Mouse (Mus musculus) lung, postnatal 0 days (tissue): Measurements from ENCODE around the gene Sorbs2.

ENCODE experiments used
- CTCF ChIP-seq: IDR thresholded peaks from 2 replicates; pipeline ENCODE4 v1.5.1; 2016; ENCODE audit warnings: antibody characterized with exemption, mild to moderate bottlenecking
- EP300 ChIP-seq: IDR thresholded peaks from 2 replicates; pipeline ENCODE4 v1.6.1; 2016; ENCODE audit warnings: antibody characterized with exemption, mild to moderate bottlenecking, control low read depth

DNA sequence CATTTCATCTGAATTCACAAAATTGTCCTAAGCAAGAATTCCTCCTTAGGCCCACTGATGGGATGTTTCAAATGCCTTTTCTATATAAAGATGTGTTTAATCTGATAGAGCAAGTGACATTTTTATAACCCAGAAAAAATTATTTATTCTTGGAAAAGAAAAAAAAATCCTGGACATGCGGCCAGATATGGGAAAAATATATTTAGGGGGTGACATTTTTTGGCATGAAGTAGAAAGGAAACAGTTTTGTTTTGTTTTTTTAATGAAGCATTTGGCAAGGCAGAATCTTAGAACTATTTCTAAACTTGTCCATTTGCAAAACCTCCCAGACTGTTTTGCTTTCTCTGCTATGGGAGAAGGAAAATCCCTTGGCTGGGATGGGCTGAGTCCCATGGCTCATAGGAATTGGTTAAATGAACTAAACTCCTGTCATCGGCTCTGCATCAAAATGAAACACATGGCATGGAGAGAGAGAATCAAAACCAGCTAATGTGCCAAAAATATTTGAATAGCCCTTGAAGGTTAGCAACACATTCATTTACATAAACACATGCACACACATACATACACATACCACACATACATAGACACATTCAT, 182.1 kb downstream of the Sorbs2 start:
- TF ChIP-seq EP300 (no peak), CTCF (no peak)
